Mouse (Mus musculus) megakaryocyte, embryonic 14.5 days (primary cell): ENCODE results near the gene Rab40b. TPM values are rescaled to one million over a fixed set of nuclear protein-coding genes. Genes with fewer than 3 reads are reported as not detected.
"Not testable (repeated sequence)": the region's sequence is repeated elsewhere in the genome, so short reads cannot be mapped to it uniquely, and the experiment has no call there.

Experiments
- H3K27me3 ChIP-seq: replicated peaks from 2 replicates; pipeline ENCODE3; 2012; ENCODE audit warnings: inconsistent platforms
- H3K36me3 ChIP-seq: replicated peaks from 2 replicates; pipeline ENCODE3; 2012; ENCODE audit warnings: low read length, inconsistent platforms, mixed read lengths
- H3K4me1 ChIP-seq: 2 replicates; pipeline ENCODE4 v1.6.1; 2012; ENCODE audit warnings: inconsistent platforms
- H3K4me3 ChIP-seq: replicated peaks from 2 replicates; pipeline ENCODE3; 2012; ENCODE audit warnings: moderate library complexity, mild to moderate bottlenecking, inconsistent platforms
- H3K9me3 ChIP-seq: 2 replicates; pipeline ENCODE4 v1.6.1; 2012; ENCODE audit warnings: inconsistent platforms
- FLI1 ChIP-seq: IDR thresholded peaks from 2 replicates; pipeline ENCODE4 v1.6.1; 2012; ENCODE audit warnings: low read length, inconsistent platforms, mixed read lengths
- GATA1 ChIP-seq: IDR thresholded peaks from 3 replicates; pipeline ENCODE4 v1.6.1; 2012; ENCODE audit warnings: mixed read lengths, low read length, inconsistent platforms, borderline replicate concordance
- polyA plus RNA-seq: library from polyadenylated mRNA; stranded (reverse); fragments of >175 nt; gene quantifications from 2 replicates; pipeline ENCODE4 v1.2.3, GENCODE M21; 2012; ENCODE audit warnings: low replicate concordance; ENCODE audit not compliant: insufficient read depth

Gene Rab40b
- polyA plus RNA-seq, 1 experiment, result 0.30 TPM

- TF ChIP-seq FLI1 (no peak), GATA1 (no peak)
- Histone ChIP-seq H3K4me3 (no peak overlapping the region), H3K4me1 (peaks cover 46% of the 10 kb centered on the region), H3K27me3 (peaks cover 2% of the 10 kb centered on the region), H3K9me3 (no peaks in the 10 kb centered on the region), H3K36me3 (no peaks in the 10 kb centered on the region)
Measured at GRCm38 (mm10) chr11:121370337-121370994, 17.6 kb downstream of the Rab40b start.

GRCm38 (mm10) chr11:121369622-121370021 lies 18.4 kb downstream of the Rab40b start:
- Histone ChIP-seq H3K4me1 (peaks cover 44% of the 10 kb centered on the region), H3K36me3 (no peaks in the 10 kb centered on the region), H3K9me3 (no peaks in the 10 kb centered on the region), H3K27me3 (peaks cover 2% of the 10 kb centered on the region), H3K4me3 (no peak overlapping the region)
- no peak for TF ChIP-seq FLI1
- TF ChIP-seq GATA1, result no peak

- Histone ChIP-seq H3K36me3 (no peaks in the 10 kb centered on the region), H3K4me1 (peaks cover 43% of the 10 kb centered on the region), H3K9me3 (no peaks in the 10 kb centered on the region), H3K27me3 (peaks cover 2% of the 10 kb centered on the region), H3K4me3 (no peak overlapping the region)
- no peak for TF ChIP-seq GATA1
- no peak for TF ChIP-seq FLI1
Measured at GRCm38 (mm10) chr11:121368731-121369130, 19.3 kb downstream of the Rab40b start.

GRCm38 (mm10) chr11:121367170-121367707 lies 20.8 kb downstream of the Rab40b start:
- Histone ChIP-seq H3K9me3 (no peaks in the 10 kb centered on the region), H3K4me1 (peaks cover 51% of the 10 kb centered on the region), H3K36me3 (no peaks in the 10 kb centered on the region), H3K27me3 (peaks cover 4% of the 10 kb centered on the region), H3K4me3 (no peak overlapping the region)
- no peak for TF ChIP-seq GATA1

- H3K4me1 ChIP-seq, result peaks cover 26% of the 10 kb centered on the region
- H3K9me3 ChIP-seq, result no peaks in the 10 kb centered on the region
- peaks cover 6% of the 10 kb centered on the region for H3K27me3 ChIP-seq
- no peak overlapping the region for H3K4me3 ChIP-seq
- TF ChIP-seq FLI1 (no peak), GATA1 (no peak)
- H3K36me3 ChIP-seq, result no peaks in the 10 kb centered on the region
Measured at GRCm38 (mm10) chr11:121362212-121362611, 25.8 kb downstream of the Rab40b start.

- H3K36me3 ChIP-seq, result peaks cover 24% of the 10 kb centered on the region
- peaks cover 51% of the 10 kb centered on the region for H3K4me1 ChIP-seq
- H3K9me3 ChIP-seq, result no peaks in the 10 kb centered on the region
- TF ChIP-seq GATA1, result no peak
- no peak; the same call in 1 of the 2 replicates for TF ChIP-seq FLI1
- H3K27me3 ChIP-seq, result peaks cover 4% of the 10 kb centered on the region
- peak within 1 kb of the TSS; percentile 93 for H3K4me3 ChIP-seq
Measured at GRCm38 (mm10) chr11:121354091-121354707, 33.9 kb downstream of the Rab40b start, which contains the start of gene Wdr45b. TSS of gene Wdr45b (minus strand) at chr11:121354445.

- TF ChIP-seq GATA1 (no peak), FLI1 (no peak)
- no peaks in the 10 kb centered on the region for H3K9me3 ChIP-seq
- H3K4me3 ChIP-seq, result peak overlapping the region; percentile 93
- peaks cover 30% of the 10 kb centered on the region for H3K36me3 ChIP-seq
- H3K27me3 ChIP-seq, result peaks cover 2% of the 10 kb centered on the region
- H3K4me1 ChIP-seq, result peaks cover 51% of the 10 kb centered on the region
Measured at GRCm38 (mm10) chr11:121353326-121354090, 34.5 kb downstream of the Rab40b start.

- H3K9me3 ChIP-seq, H3K27me3 ChIP-seq, H3K4me3 ChIP-seq: not testable (repeated sequence)
- Histone ChIP-seq H3K36me3 (peaks cover 70% of the 10 kb centered on the region), H3K4me1 (peaks cover 43% of the 10 kb centered on the region)
Measured at GRCm38 (mm10) chr11:121348727-121349126, 39.3 kb downstream of the Rab40b start.

- H3K4me1 ChIP-seq, result peaks cover 42% of the 10 kb centered on the region
- H3K4me3 ChIP-seq, result no peak overlapping the region
- peaks cover 75% of the 10 kb centered on the region for H3K36me3 ChIP-seq
- TF ChIP-seq GATA1 (no peak), FLI1 (no peak)
- H3K27me3 ChIP-seq, result no peaks in the 10 kb centered on the region
- H3K9me3 ChIP-seq, result no peaks in the 10 kb centered on the region
Measured at GRCm38 (mm10) chr11:121348166-121348565, 39.9 kb downstream of the Rab40b start.

GRCm38 (mm10) chr11:121347036-121347435 lies 41.0 kb downstream of the Rab40b start:
- TF ChIP-seq GATA1, result no peak
- TF ChIP-seq FLI1, result no peak
- Histone ChIP-seq H3K36me3 (peaks cover 82% of the 10 kb centered on the region), H3K9me3 (no peaks in the 10 kb centered on the region), H3K27me3 (no peaks in the 10 kb centered on the region), H3K4me3 (no peak overlapping the region), H3K4me1 (peaks cover 39% of the 10 kb centered on the region)

GRCm38 (mm10) chr11:121342423-121342822 lies 45.6 kb downstream of the Rab40b start:
- H3K4me3 ChIP-seq, H3K9me3 ChIP-seq, H3K27me3 ChIP-seq: not testable (repeated sequence)
- Histone ChIP-seq H3K36me3 (peaks cover 74% of the 10 kb centered on the region), H3K4me1 (peaks cover 46% of the 10 kb centered on the region)
